Mouse (Mus musculus) lung, embryonic 15.5 days (tissue): Measurements from ENCODE around the gene Gm45717. TPM values are rescaled to one million over a fixed set of nuclear protein-coding genes. Genes with fewer than 3 reads are reported as not detected.

ENCODE experiments used
- ATAC-seq: fragments of 200-750 bp; cut with Nextera tagmentation; 2 replicates; pipeline ENCODE4 v1.8.0; 2017; ENCODE audit warnings: moderate number of reproducible peaks, borderline replicate concordance; ENCODE audit not compliant: low FRiP score, low TSS enrichment; ENCODE audit errors: extremely low read depth
- H3K27ac ChIP-seq: fragments of 300-500 bp; sonication (generic); 2 replicates; pipeline ENCODE4 v1.5.1; 2015; ENCODE audit warnings: moderate library complexity, mild to moderate bottlenecking, inconsistent platforms
- H3K27me3 ChIP-seq: fragments of 300-500 bp; sonication (generic); 2 replicates; pipeline ENCODE4 v1.6.1; 2015; ENCODE audit warnings: inconsistent platforms
- H3K36me3 ChIP-seq: fragments of 300-500 bp; sonication (generic); 2 replicates; pipeline ENCODE4 v1.6.1; 2015; ENCODE audit warnings: inconsistent platforms
- H3K4me1 ChIP-seq: fragments of 300-500 bp; sonication (generic); 2 replicates; pipeline ENCODE4 v1.6.1; 2015; ENCODE audit warnings: inconsistent platforms
- H3K4me2 ChIP-seq: fragments of 300-500 bp; sonication (generic); 2 replicates; pipeline ENCODE4 v1.6.1; 2015; ENCODE audit warnings: inconsistent platforms, mild to moderate bottlenecking, moderate library complexity
- H3K4me3 ChIP-seq: fragments of 300-500 bp; sonication (generic); 2 replicates; pipeline ENCODE4 v1.5.1; 2015; ENCODE audit warnings: mild to moderate bottlenecking, inconsistent platforms
- H3K9ac ChIP-seq: fragments of 300-500 bp; sonication (generic); 2 replicates; pipeline ENCODE4 v1.6.1; 2015; ENCODE audit warnings: inconsistent platforms
- H3K9me3 ChIP-seq: fragments of 300-500 bp; sonication (generic); 2 replicates; pipeline ENCODE4 v1.6.1; 2016; ENCODE audit warnings: inconsistent platforms
- WGBS: fragments of 180-500 bp; shearing (Covaris S2); methylation state at CpG from one replicate; pipeline ENCODE4 v1.1.7; 2015; 5-methylcytosine and 5-hydroxymethylcytosine counted together
- polyA plus RNA-seq: library from polyadenylated mRNA; unstranded; fragments of >200 nt; fragmentation: Nextera tagmentation; extraction: Ambion mirVana; gene quantifications from 2 replicates; pipeline ENCODE4 v1.2.1, GENCODE M21; 2015

Gene Gm45717
- polyA plus RNA-seq, 1 experiment from 2014 or later: not detected

DNA sequence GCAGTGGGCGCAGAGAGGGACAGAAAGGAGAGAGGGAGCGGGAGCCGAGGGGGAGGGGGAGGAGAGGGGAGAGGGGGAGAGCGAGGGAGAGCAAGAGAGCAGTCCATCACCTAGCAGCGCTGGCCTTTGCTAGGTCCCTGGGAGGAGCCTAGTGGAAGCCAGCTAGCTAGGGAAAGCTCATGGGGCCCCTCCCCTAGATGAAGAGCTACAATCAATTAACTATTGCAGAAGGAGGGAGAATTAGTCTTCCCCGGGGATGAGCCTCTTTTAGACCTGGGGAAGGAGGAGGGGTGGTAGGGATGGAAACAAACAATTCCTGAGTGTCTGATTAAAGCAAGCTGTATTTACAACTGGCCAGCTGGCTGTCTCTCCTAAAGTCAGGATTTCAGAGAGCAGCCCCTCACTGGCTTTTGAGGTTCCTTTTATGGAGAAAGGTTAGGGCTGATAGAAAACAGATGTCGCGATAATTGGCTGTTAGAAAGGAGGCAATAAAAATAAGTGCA, 16.0 kb downstream of the Gm45717 start:
- ATAC-seq: peak; percentile 25; the same call in 1 of the 2 replicates
- Histone ChIP-seq H3K4me1 (peaks cover 35% of the 10 kb centered on the region), H3K9me3 (no peaks in the 10 kb centered on the region), H3K27ac (peak overlapping the region; percentile 53), H3K4me2 (peak overlapping the region; percentile 38), H3K36me3 (no peaks in the 10 kb centered on the region), H3K27me3 (0 out of 2 replicates have a peak, but pooled peaks cover 5% of the 10 kb centered on the region), H3K4me3 (no peak overlapping the region), H3K9ac (no peak overlapping the region)
- WGBS: 11% methylated on average over 8 of the region's 8 CpGs

GRCm38 (mm10) chr7:140938896-140939295, 16.8 kb downstream of the Gm45717 start:
- Histone ChIP-seq H3K4me1 (peaks cover 35% of the 10 kb centered on the region), H3K9ac (no peak overlapping the region), H3K27ac (peak overlapping the region; percentile 53), H3K36me3 (no peaks in the 10 kb centered on the region), H3K9me3 (no peaks in the 10 kb centered on the region), H3K4me3 (no peak overlapping the region), H3K27me3 (0 out of 2 replicates have a peak, but pooled peaks cover 5% of the 10 kb centered on the region), H3K4me2 (no peak overlapping the region)
- 25% methylated on average over 2 of the region's 2 CpGs for WGBS
- ATAC-seq: no peak

DNA sequence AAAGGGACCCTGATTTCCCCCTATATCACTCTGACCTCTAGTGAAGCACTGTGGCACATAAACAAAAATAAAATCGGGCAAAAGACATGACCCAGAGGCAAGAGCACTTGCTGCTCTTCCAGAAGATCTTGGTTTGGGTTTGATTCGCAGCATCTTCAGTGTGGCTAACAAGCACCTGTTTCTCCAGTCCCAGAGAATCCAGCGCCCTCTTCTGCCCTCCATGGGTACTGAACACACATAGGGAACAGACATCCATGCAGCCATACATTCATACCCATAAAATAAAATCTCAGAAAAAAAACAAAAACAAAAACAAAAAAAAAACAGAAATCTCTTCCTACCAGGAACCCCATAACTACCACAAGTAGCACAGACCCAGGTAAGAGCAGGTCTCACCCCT, 17.3 kb downstream of the Gm45717 start:
- no peak overlapping the region for H3K4me2 ChIP-seq
- H3K4me3 ChIP-seq: no peak overlapping the region
- no peaks in the 10 kb centered on the region for H3K9me3 ChIP-seq
- H3K4me1 ChIP-seq: peaks cover 32% of the 10 kb centered on the region
- WGBS: 40% methylated on average over 3 of the region's 3 CpGs
- 0 out of 2 replicates have a peak, but pooled peaks cover 5% of the 10 kb centered on the region for H3K27me3 ChIP-seq
- no peaks in the 10 kb centered on the region for H3K36me3 ChIP-seq
- H3K27ac ChIP-seq: no peak overlapping the region
- H3K9ac ChIP-seq: no peak overlapping the region
- ATAC-seq: no peak

DNA sequence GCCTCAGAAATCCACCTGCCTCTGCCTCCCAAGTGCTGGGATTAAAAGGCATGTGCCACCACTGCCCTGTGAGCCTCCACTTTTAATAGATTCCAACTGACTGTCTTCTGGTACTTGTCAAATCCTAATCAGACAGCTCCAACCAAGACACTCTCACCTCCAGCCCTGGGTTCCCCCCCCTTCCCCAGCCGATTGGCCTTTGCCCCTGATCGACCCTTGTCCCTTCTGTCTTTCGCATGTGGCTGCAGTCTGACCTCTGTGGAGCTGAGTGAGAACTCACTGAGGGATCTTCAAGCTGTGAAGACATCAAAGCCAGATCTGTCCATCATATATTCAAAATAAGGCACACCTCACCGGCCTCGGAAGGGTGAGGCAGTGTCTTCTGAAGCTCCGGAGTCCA, 28.6 kb downstream of the Gm45717 start:
- H3K4me2 ChIP-seq: no peak overlapping the region
- no peak for ATAC-seq
- H3K4me1 ChIP-seq: peaks cover 8% of the 10 kb centered on the region
- H3K9ac ChIP-seq: no peak overlapping the region
- H3K9me3 ChIP-seq: no peaks in the 10 kb centered on the region
- no peak overlapping the region for H3K4me3 ChIP-seq
- H3K27ac ChIP-seq: no peak overlapping the region
- WGBS: 70% methylated on average over 6 of the region's 6 CpGs
- no peaks in the 10 kb centered on the region for H3K36me3 ChIP-seq
- H3K27me3 ChIP-seq: peaks cover 33% of the 10 kb centered on the region

DNA sequence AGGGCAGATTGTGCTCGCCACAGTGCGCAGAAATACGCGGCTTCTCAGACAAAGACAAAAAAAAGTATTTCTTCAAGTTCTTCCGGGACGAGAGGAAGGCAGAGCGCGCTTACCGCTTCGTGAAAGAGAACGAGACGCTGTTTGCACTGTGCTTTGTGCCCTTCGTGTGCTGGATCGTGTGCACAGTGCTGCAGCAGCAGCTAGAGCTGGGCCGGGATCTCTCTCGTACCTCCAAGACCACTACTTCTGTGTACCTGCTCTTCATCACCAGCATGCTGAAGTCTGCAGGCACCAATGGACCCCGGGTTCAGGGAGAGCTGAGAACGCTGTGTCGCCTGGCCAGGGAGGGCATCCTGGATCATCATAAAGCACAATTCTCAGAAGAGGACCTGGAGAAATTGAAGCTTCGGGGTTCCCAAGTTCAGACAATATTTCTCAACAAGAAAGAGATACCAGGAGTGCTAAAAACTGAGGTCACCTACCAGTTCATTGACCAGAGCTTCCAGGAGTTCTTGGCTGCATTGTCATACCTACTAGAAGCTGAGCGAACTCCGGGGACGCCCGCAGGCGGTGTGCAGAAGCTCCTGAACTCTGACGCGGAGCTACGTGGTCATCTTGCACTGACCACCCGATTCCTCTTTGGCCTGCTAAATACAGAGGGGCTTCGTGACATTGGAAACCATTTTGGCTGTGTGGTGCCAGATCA, 32.5 kb downstream of the Gm45717 start:
- Histone ChIP-seq H3K9ac (no peak overlapping the region), H3K9me3 (no peaks in the 10 kb centered on the region), H3K27me3 (peaks cover 69% of the 10 kb centered on the region), H3K4me1 (peaks cover 11% of the 10 kb centered on the region), H3K27ac (no peak overlapping the region), H3K4me2 (peak overlapping the region; percentile 65), H3K36me3 (no peaks in the 10 kb centered on the region), H3K4me3 (peak overlapping the region; percentile 31; the same call in 1 of the 2 replicates)
- WGBS: 21% methylated on average over 30 of the region's 30 CpGs
- ATAC-seq: no peak

- peak; percentile 33; the same call in 1 of the 2 replicates for ATAC-seq
- peak overlapping the region; percentile 31 for H3K4me3 ChIP-seq
- no peaks in the 10 kb centered on the region for H3K36me3 ChIP-seq
- peaks cover 76% of the 10 kb centered on the region for H3K27me3 ChIP-seq
- WGBS: under 1% methylated on average over 49 of the region's 49 CpGs
- no peak overlapping the region for H3K27ac ChIP-seq
- no peak overlapping the region for H3K9ac ChIP-seq
- peak overlapping the region; percentile 65 for H3K4me2 ChIP-seq
- H3K9me3 ChIP-seq: no peaks in the 10 kb centered on the region
- peaks cover 11% of the 10 kb centered on the region for H3K4me1 ChIP-seq
These were observed 33.2 kb downstream of the Gm45717 start for GRCm38 (mm10) chr7:140922398-140923069.

- H3K9me3 ChIP-seq: no peaks in the 10 kb centered on the region
- 27% methylated on average over 22 of the region's 22 CpGs for WGBS
- no peak overlapping the region for H3K27ac ChIP-seq
- no peak overlapping the region for H3K4me2 ChIP-seq
- ATAC-seq: no peak; the same call in 1 of the 2 replicates
- peaks cover 76% of the 10 kb centered on the region for H3K27me3 ChIP-seq
- no peak overlapping the region for H3K9ac ChIP-seq
- H3K4me3 ChIP-seq: no peak overlapping the region
- peaks cover 11% of the 10 kb centered on the region for H3K4me1 ChIP-seq
- no peaks in the 10 kb centered on the region for H3K36me3 ChIP-seq
These were observed 34.3 kb downstream of the Gm45717 start for GRCm38 (mm10) chr7:140921225-140921975.

- ATAC-seq: no peak
- WGBS: 60% methylated on average over 8 of the region's 8 CpGs
These were observed 35.2 kb downstream of the Gm45717 start, which contains the start of gene Nlrp6 for GRCm38 (mm10) chr7:140920418-140921029. Gene Nlrp6, plus strand, starts transcription at chr7:140920902.

DNA sequence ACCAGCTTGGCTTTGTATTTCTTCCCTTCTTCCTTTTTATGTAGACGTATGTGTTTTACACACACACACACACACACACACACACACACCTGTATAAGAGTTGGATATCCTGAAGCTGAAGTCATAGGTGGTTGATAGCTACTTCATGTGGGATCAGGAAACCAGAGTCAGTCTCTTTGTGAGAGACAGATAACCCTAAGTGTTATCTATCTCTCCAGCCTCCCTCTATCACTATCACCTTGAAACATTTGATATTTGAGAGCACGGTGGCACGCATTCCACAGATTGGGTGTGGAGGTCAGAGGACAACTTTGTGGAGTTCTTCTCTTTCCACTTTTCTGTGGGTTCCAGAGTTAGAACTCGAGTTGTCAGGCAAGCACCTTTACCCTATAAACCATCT, 35.8 kb downstream of the Gm45717 start:
- H3K9ac ChIP-seq: no peak overlapping the region
- H3K4me2 ChIP-seq: no peak overlapping the region
- 32% methylated on average over 4 of the region's 4 CpGs for WGBS
- ATAC-seq: no peak
- H3K27ac ChIP-seq: no peak overlapping the region
- H3K36me3 ChIP-seq: no peaks in the 10 kb centered on the region
- H3K27me3 ChIP-seq: peaks cover 69% of the 10 kb centered on the region
- no peak overlapping the region for H3K4me3 ChIP-seq
- H3K4me1 ChIP-seq: peaks cover 11% of the 10 kb centered on the region
- no peaks in the 10 kb centered on the region for H3K9me3 ChIP-seq

More at GRCm38 (mm10) chr7:140920418-140921029, 35.2 kb downstream of the Gm45717 start, which contains the start of gene Nlrp6:
- no peaks in the 10 kb centered on the region for H3K36me3 ChIP-seq
- no peak within 1 kb of the TSS for H3K4me3 ChIP-seq
- H3K9ac ChIP-seq: no peak within 1 kb of the TSS
- no peaks in the 10 kb centered on the region for H3K9me3 ChIP-seq
- no peak within 1 kb of the TSS for H3K4me2 ChIP-seq
- peaks cover 75% of the 10 kb centered on the region for H3K27me3 ChIP-seq
- H3K27ac ChIP-seq: no peak within 1 kb of the TSS
- H3K4me1 ChIP-seq: peaks cover 11% of the 10 kb centered on the region

DNA sequence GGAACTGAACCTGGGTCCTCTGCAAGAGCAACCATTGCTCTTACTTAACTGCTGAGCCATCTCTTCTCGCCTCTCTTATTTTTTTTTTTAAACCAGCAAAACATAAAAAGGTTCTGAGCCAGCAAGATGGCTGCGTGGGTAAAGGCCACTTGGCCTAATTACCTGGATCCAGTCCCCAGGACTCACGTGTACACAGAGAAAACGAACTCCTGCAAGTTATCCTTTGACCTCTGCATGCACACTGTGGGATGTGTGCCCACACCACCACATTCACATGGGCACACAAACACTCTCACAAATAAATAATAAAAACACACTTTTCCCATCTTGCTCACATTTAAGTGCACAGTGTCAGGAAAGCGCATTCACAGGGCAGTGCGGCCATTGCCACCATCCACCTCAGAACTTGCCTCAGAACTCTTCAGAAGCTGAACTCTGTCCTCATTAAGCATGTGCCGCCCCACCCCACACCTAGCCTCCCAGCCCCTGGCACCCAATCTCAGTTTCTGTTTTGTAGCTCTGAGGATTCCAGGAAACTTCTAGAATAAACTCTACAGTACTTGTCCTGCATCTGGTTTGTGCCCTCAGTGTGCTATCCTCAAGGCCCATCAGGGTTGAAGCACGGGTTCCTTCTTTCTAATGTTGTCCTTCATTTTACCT, 41.6 kb downstream of the Gm45717 start:
- H3K9ac ChIP-seq: no peak overlapping the region
- H3K9me3 ChIP-seq: no peaks in the 10 kb centered on the region
- no peak overlapping the region for H3K27ac ChIP-seq
- no peak overlapping the region for H3K4me3 ChIP-seq
- H3K4me1 ChIP-seq: no peaks in the 10 kb centered on the region
- H3K36me3 ChIP-seq: no peaks in the 10 kb centered on the region
- H3K4me2 ChIP-seq: no peak overlapping the region
- ATAC-seq: no peak
- peaks cover 13% of the 10 kb centered on the region for H3K27me3 ChIP-seq
- 82% methylated on average over 8 of the region's 8 CpGs for WGBS
